17 mouse cellular contexts compared by ENCODE assay signal in the genomic region with DNA sequence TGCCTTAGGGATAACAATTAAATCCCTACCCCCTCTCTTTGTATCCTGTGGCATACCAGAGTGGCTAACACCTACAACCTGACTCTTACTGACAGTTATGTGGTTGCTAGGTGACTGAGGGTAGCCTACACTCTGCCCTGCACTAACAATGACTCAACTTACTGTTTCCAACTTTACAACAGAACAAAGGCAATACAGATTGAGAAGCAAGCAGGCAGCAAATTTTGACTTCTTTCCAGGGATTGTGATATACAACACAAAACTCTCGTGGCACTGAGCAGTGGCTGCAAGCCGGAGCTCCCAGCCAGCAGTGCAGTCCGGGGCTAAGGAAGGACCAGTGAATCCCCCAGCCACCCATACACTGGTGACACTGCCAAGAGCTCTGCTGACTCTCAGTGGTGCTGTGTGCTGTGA. TPM values are rescaled to one million over a fixed set of nuclear protein-coding genes. Genes with fewer than 3 reads are reported as not detected.
DNase-seq lines count a peak whose midpoint lies in the region; ATAC-seq lines count a peak whose summit lies in the region.
"Had no signal": no experiment of that assay in that cellular context is flagged by ENCODE, and none has a peak within 500 bp of the region (broad histone marks: within the 10 kb centered on the region; RNA-seq: fewer than 3 reads in every experiment).

No protein-coding gene starts in this region.

- peak; percentile 49; the same call in 1 of the 2 replicates for ATAC-seq in forebrain, embryonic 11.5 days (replicated peaks; ENCODE audit: low FRiP score)
- ATAC-seq in forebrain, embryonic 15.5 days (replicated peaks), result peak; percentile 63; the same call in 1 of the 2 replicates

- H3K27me3 ChIP-seq in forebrain, embryonic 11.5 days (ENCODE audit: control insufficient read depth, insufficient read depth, low read length), result no peaks in the 10 kb centered on the region
- H3K27me3 ChIP-seq in forebrain, embryonic 10.5 days (ENCODE audit: poor library complexity, severe bottlenecking), result no peaks in the 10 kb centered on the region
- no peaks in the 10 kb centered on the region for H3K27me3 ChIP-seq in forebrain, embryonic 15.5 days

- H3K9ac ChIP-seq in forebrain, embryonic 11.5 days (ENCODE audit: low read length), result no peak overlapping the region
- no peak overlapping the region for H3K9ac ChIP-seq in forebrain, embryonic 15.5 days (replicated peaks)

- H3K27ac ChIP-seq in forebrain, embryonic 11.5 days (ENCODE audit: low read depth, low read length), result no peak overlapping the region
- H3K27ac ChIP-seq in forebrain, embryonic 10.5 days, result no peak overlapping the region
- no peak overlapping the region for H3K27ac ChIP-seq in forebrain, embryonic 15.5 days (replicated peaks)
- H3K27ac ChIP-seq: hindbrain, embryonic 10.5 days; kidney, postnatal 0 days had no signal

- no peak for DNase-seq in forebrain, embryonic 11.5 days (ENCODE audit: low spot score)
- no peak for DNase-seq in forebrain, embryonic 10.5 days (ENCODE audit: extremely low spot score, low spot score)
- DNase-seq in layer of hippocampus, adult 9-11 months, result peak; percentile 37
- DNase-seq in layer of hippocampus, adult 11-12 months (ENCODE audit: low spot score), result no peak
- peak; percentile 44 for DNase-seq in NIH3T3 (ENCODE audit: low read depth)
- DNase-seq in ovary, adult 18-20 months (ENCODE audit: low spot score), result no peak
- no peak for DNase-seq in adrenal gland, adult 2 months
- DNase-seq: adrenal gland, postnatal 36 days; cerebellum, adult 18-20 months; lung, postnatal 10 days; spleen, adult 18-20 months had no signal

- WGBS in forebrain, embryonic 11.5 days, result 77% methylated on average over 3 of the region's 3 CpGs
- 84% methylated on average over 3 of the region's 3 CpGs for WGBS in forebrain, embryonic 10.5 days
- 34% methylated on average over 3 of the region's 3 CpGs for WGBS in forebrain, embryonic 15.5 days

- H3K4me1 ChIP-seq in forebrain, embryonic 11.5 days (replicated peaks; ENCODE audit: control insufficient read depth, insufficient read depth, low read length), result no peaks in the 10 kb centered on the region
- H3K4me1 ChIP-seq in forebrain, embryonic 10.5 days, result peaks cover 7% of the 10 kb centered on the region
- H3K4me1 ChIP-seq in forebrain, embryonic 15.5 days, result peaks cover 18% of the 10 kb centered on the region

- no peak overlapping the region for H3K4me2 ChIP-seq in forebrain, embryonic 11.5 days (ENCODE audit: low read depth, low read length, severe bottlenecking)
- no peak overlapping the region for H3K4me2 ChIP-seq in forebrain, embryonic 15.5 days (replicated peaks)

- H3K36me3 ChIP-seq in forebrain, embryonic 11.5 days (ENCODE audit: control insufficient read depth, insufficient read depth, low read length), result no peaks in the 10 kb centered on the region; the same call in 1 of the 2 replicates
- H3K36me3 ChIP-seq in forebrain, embryonic 10.5 days (replicated peaks), result peaks cover 39% of the 10 kb centered on the region
- peaks cover 3% of the 10 kb centered on the region; the same call in 1 of the 2 replicates for H3K36me3 ChIP-seq in forebrain, embryonic 15.5 days

- no peaks in the 10 kb centered on the region for H3K9me3 ChIP-seq in forebrain, embryonic 11.5 days (ENCODE audit: control insufficient read depth, low read length)
- H3K9me3 ChIP-seq in forebrain, embryonic 10.5 days, result no peaks in the 10 kb centered on the region
- H3K9me3 ChIP-seq in forebrain, embryonic 15.5 days, result no peaks in the 10 kb centered on the region
- H3K9me3 ChIP-seq: hindbrain, embryonic 10.5 days had no signal

- no peak overlapping the region for H3K4me3 ChIP-seq in forebrain, embryonic 11.5 days (ENCODE audit: low read depth, low read length)
- no peak overlapping the region for H3K4me3 ChIP-seq in forebrain, embryonic 10.5 days
- no peak overlapping the region for H3K4me3 ChIP-seq in forebrain, embryonic 15.5 days
- H3K4me3 ChIP-seq: hindbrain, embryonic 10.5 days; myocyte had no signal

RNA-seq across cellular contexts. Expression of a gene that starts 10.4 kb away (rescaled TPM):
- 83.2 and 88.1 TPM in 2 replicates for polyA plus RNA-seq in forebrain, embryonic 11.5 days (2014; fragmentation: Nextera tagmentation; extraction: Ambion mirVana)
- 82.2 and 84.4 TPM in 2 replicates for polyA plus RNA-seq in forebrain, embryonic 10.5 days (2016; fragmentation: Nextera tagmentation; extraction: Ambion mirVana)
- 71.1 and 73.8 TPM in 2 replicates for polyA plus RNA-seq in forebrain, embryonic 15.5 days (2015; fragmentation: Nextera tagmentation; extraction: Ambion mirVana)
- total RNA-seq in adrenal gland, adult 2 months (2021), result 10 to 100 TPM; 48.9 to 55.8 TPM
- 7.1 and 8.1 TPM in 2 replicates for polyA plus RNA-seq in adrenal gland, adult 2 months (2012; rRNA removed)

RNA-seq across cellular contexts. Expression of a gene that starts 29.0 kb away (rescaled TPM):
- polyA plus RNA-seq in forebrain, embryonic 11.5 days (2014; fragmentation: Nextera tagmentation; extraction: Ambion mirVana), result not detected in 2 replicates
- polyA plus RNA-seq in forebrain, embryonic 10.5 days (2016; fragmentation: Nextera tagmentation; extraction: Ambion mirVana), result 0.84 TPM in 1 of 2 replicates, not detected in the other
- 0.32 TPM in 1 of 2 replicates, not detected in the other for polyA plus RNA-seq in forebrain, embryonic 15.5 days (2015; fragmentation: Nextera tagmentation; extraction: Ambion mirVana)
- total RNA-seq in adrenal gland, adult 2 months (2021), result not detected
- polyA plus RNA-seq in adrenal gland, adult 2 months (2012; rRNA removed), result not detected in 2 replicates
- total RNA-seq: adrenal gland, postnatal 36 days; granulocyte monocyte progenitor cell, adult 5-6 weeks; liver, adult 2 months had no signal
- polyA plus RNA-seq: hindbrain, embryonic 10.5 days; kidney, postnatal 0 days; liver, adult 2 months; myocyte had no signal

RNA-seq across cellular contexts. Expression of a gene that starts 37.7 kb away (rescaled TPM):
- polyA plus RNA-seq in forebrain, embryonic 11.5 days (2014; fragmentation: Nextera tagmentation; extraction: Ambion mirVana), result 28.6 and 29.0 TPM in 2 replicates
- 22.5 and 23.7 TPM in 2 replicates for polyA plus RNA-seq in forebrain, embryonic 10.5 days (2016; fragmentation: Nextera tagmentation; extraction: Ambion mirVana)
- polyA plus RNA-seq in forebrain, embryonic 15.5 days (2015; fragmentation: Nextera tagmentation; extraction: Ambion mirVana), result 25.3 and 28.8 TPM in 2 replicates
- total RNA-seq in adrenal gland, adult 2 months (2021), result 10 to 100 TPM; 11.5 to 16.4 TPM
- 1.8 and 2.3 TPM in 2 replicates for polyA plus RNA-seq in adrenal gland, adult 2 months (2012; rRNA removed)

RNA-seq across cellular contexts. Expression of a gene that starts 57.3 kb away (rescaled TPM):
- polyA plus RNA-seq in forebrain, embryonic 11.5 days (2014; fragmentation: Nextera tagmentation; extraction: Ambion mirVana), result 41.4 and 42.6 TPM in 2 replicates
- polyA plus RNA-seq in forebrain, embryonic 10.5 days (2016; fragmentation: Nextera tagmentation; extraction: Ambion mirVana), result 42.7 and 43.1 TPM in 2 replicates
- polyA plus RNA-seq in forebrain, embryonic 15.5 days (2015; fragmentation: Nextera tagmentation; extraction: Ambion mirVana), result 20.1 and 21.0 TPM in 2 replicates
- total RNA-seq in adrenal gland, adult 2 months (2021), result 1 to 10 TPM; 1.9 to 3.5 TPM
- 0.21 and 0.38 TPM in 2 replicates for polyA plus RNA-seq in adrenal gland, adult 2 months (2012; rRNA removed)

Comparison
In these comparisons a context has a peak if more than half of its experiments do, and no peak if none do; other contexts are left out.
1. DNase-seq: peak in layer of hippocampus, adult 9-11 months (single experiment) and NIH3T3 (single experiment); none in forebrain, embryonic 11.5 days (single experiment), forebrain, embryonic 10.5 days (single experiment), layer of hippocampus, adult 11-12 months (single experiment), ovary, adult 18-20 months (single experiment) and adrenal gland, adult 2 months (single experiment).